ENCODE assay signal across 9 mouse cellular contexts in the genomic region with DNA sequence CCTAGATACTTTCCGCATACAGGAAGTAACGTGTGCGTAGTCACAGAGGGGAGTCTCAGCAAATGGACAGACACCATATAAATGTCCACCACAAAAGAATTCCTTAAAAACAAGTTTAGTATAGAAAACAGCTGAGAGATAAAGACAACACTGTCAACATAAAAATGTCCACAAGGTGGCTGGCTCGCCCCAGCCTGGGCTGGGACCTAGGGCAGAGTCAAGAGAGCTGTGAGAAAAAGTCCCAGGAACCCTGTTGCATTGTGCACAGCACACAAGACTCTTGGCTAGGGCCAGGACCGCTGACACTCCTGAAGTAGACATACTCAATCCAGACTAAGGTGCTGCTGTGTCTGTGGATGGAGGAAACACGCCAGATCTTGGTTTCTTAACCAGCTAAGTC. TPM values are rescaled to one million over a fixed set of nuclear protein-coding genes. Genes with fewer than 3 reads are reported as not detected.
A peak's percentile ranks its signal among the peaks of the same experiment; 100 is the strongest.
DNase-seq lines count a peak whose midpoint lies in the region; ATAC-seq and TF ChIP-seq lines count a peak whose summit lies in the region.
"Had no signal": no experiment of that assay in that cellular context is flagged by ENCODE, and none has a peak within 500 bp of the region (broad histone marks: within the 10 kb centered on the region; RNA-seq: fewer than 3 reads in every experiment).

No protein-coding gene starts in this region.

- DNase-seq in adrenal gland, postnatal 25 days = peak; percentile 11
- no peak for DNase-seq in adrenal gland, adult 2 months
- DNase-seq in right cerebral cortex, postnatal 4 days = peak; percentile 35
- no peak for DNase-seq in right cerebral cortex, postnatal 36 days (ENCODE audit: low spot score in 2 of 2)
- DNase-seq in lung, postnatal 14 days = peak; percentile 22
- DNase-seq in thymus, adult 2 months = no peak
- no peak for DNase-seq in left cerebral cortex, adult 18-20 months (ENCODE audit: low spot score in 2 of 2)

- no peaks in the 10 kb centered on the region for H3K9me3 ChIP-seq in intestine, embryonic 15.5 days

- H3K27ac ChIP-seq in intestine, embryonic 15.5 days = no peak overlapping the region
- H3K27ac ChIP-seq in thymus, adult 2 months (ENCODE audit: control insufficient read depth, insufficient read depth, low read length) = no peak overlapping the region

- no peaks in the 10 kb centered on the region for H3K27me3 ChIP-seq in intestine, embryonic 15.5 days (replicated peaks)
- no peaks in the 10 kb centered on the region for H3K27me3 ChIP-seq in thymus, adult 2 months (ENCODE audit: control insufficient read depth, insufficient read depth, low read length)

- no peak overlapping the region for H3K9ac ChIP-seq in intestine, embryonic 15.5 days

- peak; percentile 71 for ATAC-seq in intestine, embryonic 15.5 days

- H3K36me3 ChIP-seq in intestine, embryonic 15.5 days = no peaks in the 10 kb centered on the region
- H3K36me3 ChIP-seq in thymus, adult 2 months (ENCODE audit: control insufficient read depth, insufficient read depth, low read length) = peaks cover 4% of the 10 kb centered on the region; the same call in 1 of the 2 replicates

- no peak overlapping the region for H3K4me3 ChIP-seq in intestine, embryonic 15.5 days (replicated peaks)
- no peak overlapping the region for H3K4me3 ChIP-seq in thymus, adult 2 months (ENCODE audit: control insufficient read depth, insufficient read depth, low read length)

- H3K4me2 ChIP-seq in intestine, embryonic 15.5 days (replicated peaks) = no peak overlapping the region

- H3K4me1 ChIP-seq in intestine, embryonic 15.5 days (replicated peaks) = no peaks in the 10 kb centered on the region
- H3K4me1 ChIP-seq in thymus, adult 2 months (replicated peaks; ENCODE audit: control insufficient read depth, insufficient read depth, low read length) = no peaks in the 10 kb centered on the region

- 75% methylated on average over 6 of the region's 6 CpGs for WGBS in intestine, embryonic 15.5 days
- 95% methylated on average over 6 of the region's 6 CpGs for WGBS in thymus, adult 2 months

- no peak for TF ChIP-seq CTCF in thymus, adult 2 months (IDR thresholded peaks at IDR 0.05; ENCODE audit: borderline replicate concordance, control insufficient read depth, extremely low read depth, insufficient read depth, low read length, poor library complexity)

- TF ChIP-seq POLR2A in thymus, adult 2 months (IDR thresholded peaks at IDR 0.05; ENCODE audit: control insufficient read depth, extremely low read depth, insufficient read depth, low read length, poor library complexity) = no peak

RNA-seq across cellular contexts. Expression of gene Cckar, which starts 49.6 kb away (rescaled TPM):
- 1.2 TPM in 1 of 2 replicates, not detected in the other for total RNA-seq in adrenal gland, postnatal 25 days (2021)
- total RNA-seq in adrenal gland, adult 2 months (2021) = under 1 TPM; 0.52 TPM
- polyA plus RNA-seq in adrenal gland, adult 2 months (2012; rRNA removed) = 0.75 and 0.90 TPM in 2 replicates
- polyA plus RNA-seq in intestine, embryonic 15.5 days (2015; fragmentation: Nextera tagmentation; extraction: Ambion mirVana) = 38.3 and 68.9 TPM in 2 replicates
- 0.14 and 0.28 TPM in 2 replicates for polyA plus RNA-seq in thymus, adult 2 months (2012; rRNA removed)
- under 1 TPM in 1 of 2 experiments, not detected in 1; 0.33 TPM for total RNA-seq in left cerebral cortex, adult 18-20 months (2021)
- polyA plus RNA-seq: gonadal fat pad, adult 2 months had no signal

Comparison
In these comparisons a context has a peak if more than half of its experiments do, and no peak if none do; other contexts are left out.
1. DNase-seq: peak in adrenal gland, postnatal 25 days (single experiment), right cerebral cortex, postnatal 4 days (single experiment) and lung, postnatal 14 days (single experiment); none in adrenal gland, adult 2 months (single experiment), right cerebral cortex, postnatal 36 days (0 of 2), thymus, adult 2 months (single experiment) and left cerebral cortex, adult 18-20 months (0 of 2).